Mouse (Mus musculus): Measurements from ENCODE around the gene Bmp7. TPM values are rescaled to one million over a fixed set of nuclear protein-coding genes. Genes with fewer than 3 reads are reported as not detected.

Gene Bmp7
- polyA plus RNA-seq, 1 experiment from 2014 or later: 16.9 TPM

Small RNA genes lying within 50 kb of the gene (microRNA-seq; reads per million reads assigned to microRNA genes)
- not detected for gene Gm22773

Other genes with a start within 250 kb of the Bmp7 start
- gene Spo11, start 37.4 kb upstream of the Bmp7 start, polyA plus RNA-seq (2015; fragmentation: Nextera tagmentation; extraction: Ambion mirVana): 0.43 and 0.48 TPM in 2 replicates
- 106 and 110 TPM in 2 replicates for gene Rae1, start 59.8 kb upstream of the Bmp7 start, polyA plus RNA-seq (2015; fragmentation: Nextera tagmentation; extraction: Ambion mirVana)
- 18.3 and 21.5 TPM in 2 replicates for gene Rbm38, start 80.2 kb upstream of the Bmp7 start, polyA plus RNA-seq (2015; fragmentation: Nextera tagmentation; extraction: Ambion mirVana)
- gene Ctcfl, start 179.2 kb upstream of the Bmp7 start, polyA plus RNA-seq (2015; fragmentation: Nextera tagmentation; extraction: Ambion mirVana): 0.13 TPM in 1 of 2 replicates, not detected in the other
- not detected in 2 replicates for gene Pck1, start 212.7 kb upstream of the Bmp7 start, polyA plus RNA-seq (2015; fragmentation: Nextera tagmentation; extraction: Ambion mirVana)